Mouse (Mus musculus) embryonic stem cell, embryonic (primary cell): ENCODE data around the gene Slc35f2.

Experiments used
- CTCF ChIA-PET, 4 experiments: fragments of 300-600 bp in 2 of 4; fragments of 350-600 bp in 2 of 4; sonication (Branson Sonifier 250); formaldehyde crosslinking; loops; one replicate each; lab custom pipeline; 2022; ENCODE audit warnings: inconsistent platforms in 2 of 4; lab: Charles Lee
- POLR2A ChIA-PET, 4 experiments: fragments of 300-600 bp in 2 of 4; fragments of 350-600 bp in 2 of 4; sonication (Branson Sonifier 250); formaldehyde crosslinking; loops; one replicate each; lab custom pipeline; 2022; ENCODE audit warnings: antibody characterized with exemption in 4 of 4, inconsistent platforms in 1 of 4; lab: Charles Lee

The Slc35f2 gene

GRCm38 (mm10) chr9:53857864-53858263 is 86.5 kb downstream of the Slc35f2 start:
- ChIA-PET CTCF (no interaction called here), POLR2A (no interaction called here)
